Mouse (Mus musculus): ENCODE measurements around the gene Dync1i1. TPM values are rescaled to one million over a fixed set of nuclear protein-coding genes. Genes with fewer than 3 reads are reported as not detected.

The Dync1i1 gene
- total RNA-seq, 4 experiments from 2014 or later = 114 to 143 (median 126) TPM

- no peak for DNase-seq (ENCODE audit: low spot score in 2 of 2)
Observed at GRCm38 (mm10) chr6:6052696-6053095, 327.3 kb downstream of the Dync1i1 start.

- no peak for DNase-seq (ENCODE audit: low spot score in 2 of 2)
Observed at GRCm38 (mm10) chr6:6053946-6054345, 328.5 kb downstream of the Dync1i1 start.

GRCm38 (mm10) chr6:6058548-6058947, 333.1 kb downstream of the Dync1i1 start:
- no peak for DNase-seq (ENCODE audit: low spot score in 2 of 2)

- DNase-seq (ENCODE audit: low spot score in 2 of 2) = no peak
Observed at GRCm38 (mm10) chr6:6067201-6067600, 341.8 kb downstream of the Dync1i1 start.

- no peak for DNase-seq (ENCODE audit: low spot score in 2 of 2)
Observed at GRCm38 (mm10) chr6:6070015-6070414, 344.6 kb downstream of the Dync1i1 start.

- no peak for DNase-seq (ENCODE audit: low spot score in 2 of 2)
Observed at GRCm38 (mm10) chr6:6071038-6071437, 345.6 kb downstream of the Dync1i1 start.

- DNase-seq (ENCODE audit: low spot score in 2 of 2) = no peak
Observed at GRCm38 (mm10) chr6:6075940-6076447, 350.6 kb downstream of the Dync1i1 start.

- no peak for DNase-seq (ENCODE audit: low spot score in 2 of 2)
Observed at GRCm38 (mm10) chr6:6077234-6077633, 351.8 kb downstream of the Dync1i1 start.

Other genes starting within 250 kb of the Dync1i1 start
- gene Pdk4, start 229.3 kb upstream of the Dync1i1 start, total RNA-seq (2022) = 10 to 100 TPM; 12.9 to 14.8 (median 14.0) TPM

All from left cerebral cortex, adult 8-10 months (tissue).